Mouse (Mus musculus): ENCODE data around the gene Zfp366. TPM values are rescaled to one million over a fixed set of nuclear protein-coding genes. Genes with fewer than 3 reads are reported as not detected.

Zfp366 gene
- polyA plus RNA-seq, 1 experiment, result not detected

- TF ChIP-seq MYOG (IDR thresholded peaks at IDR 0.05; ENCODE audit: control insufficient read depth, extremely low read depth, insufficient read length) (no peak), MAX (IDR thresholded peaks at IDR 0.05) (no peak), MYOD1 (IDR thresholded peaks at IDR 0.05; ENCODE audit: control insufficient read depth, insufficient read length, low read depth) (no peak), FOSL1 (IDR thresholded peaks at IDR 0.05; ENCODE audit: insufficient read depth, low read length, poor library complexity, severe bottlenecking) (no peak), USF1 (IDR thresholded peaks at IDR 0.05; ENCODE audit: low read depth) (no peak), CTCF (IDR thresholded peaks at IDR 0.05; ENCODE audit: control insufficient read depth, insufficient read depth, insufficient read length) (no peak), CEBPB (IDR thresholded peaks at IDR 0.05; ENCODE audit: low read depth) (no peak)
- Histone ChIP-seq H3K36me3 (ENCODE audit: control insufficient read depth, insufficient read depth) (no peaks in the 10 kb centered on the region), H3K4me3 (ENCODE audit: insufficient read depth, poor library complexity, severe bottlenecking) (no peak overlapping the region), H3K79me2 (ENCODE audit: control insufficient read depth, insufficient read depth) (no peaks in the 10 kb centered on the region), H3K27me3 (ENCODE audit: control insufficient read depth, insufficient read depth, insufficient read length) (no peaks in the 10 kb centered on the region), H3K79me3 (ENCODE audit: low read depth) (no peaks in the 10 kb centered on the region), H3ac (ENCODE audit: control insufficient read depth, insufficient read length, low read depth) (no peak overlapping the region)
Measured at GRCm38 (mm10) chr13:99189671-99190070, 5.0 kb downstream of the Zfp366 start.

- H3K4me3 ChIP-seq (ENCODE audit: insufficient read depth, poor library complexity, severe bottlenecking), result no peak overlapping the region
- no peaks in the 10 kb centered on the region for H3K79me2 ChIP-seq (ENCODE audit: control insufficient read depth, insufficient read depth)
- H3K79me3 ChIP-seq (ENCODE audit: low read depth), result no peaks in the 10 kb centered on the region
- TF ChIP-seq USF1 (IDR thresholded peaks at IDR 0.05; ENCODE audit: low read depth) (no peak), FOSL1 (IDR thresholded peaks at IDR 0.05; ENCODE audit: insufficient read depth, low read length, poor library complexity, severe bottlenecking) (no peak), CTCF (IDR thresholded peaks at IDR 0.05; ENCODE audit: control insufficient read depth, insufficient read depth, insufficient read length) (no peak), MAX (IDR thresholded peaks at IDR 0.05) (no peak), CEBPB (IDR thresholded peaks at IDR 0.05; ENCODE audit: low read depth) (no peak), MYOG (IDR thresholded peaks at IDR 0.05; ENCODE audit: control insufficient read depth, extremely low read depth, insufficient read length) (no peak), MYOD1 (IDR thresholded peaks at IDR 0.05; ENCODE audit: control insufficient read depth, insufficient read length, low read depth) (no peak)
- H3K36me3 ChIP-seq (ENCODE audit: control insufficient read depth, insufficient read depth), result no peaks in the 10 kb centered on the region
- no peak overlapping the region for H3ac ChIP-seq (ENCODE audit: control insufficient read depth, insufficient read length, low read depth)
- H3K27me3 ChIP-seq (ENCODE audit: control insufficient read depth, insufficient read depth, insufficient read length), result no peaks in the 10 kb centered on the region
Measured at GRCm38 (mm10) chr13:99190466-99190865, 5.8 kb downstream of the Zfp366 start.

- H3K79me2 ChIP-seq (ENCODE audit: control insufficient read depth, insufficient read depth), result no peaks in the 10 kb centered on the region
- no peak for TF ChIP-seq FOSL1 (IDR thresholded peaks at IDR 0.05; ENCODE audit: insufficient read depth, low read length, poor library complexity, severe bottlenecking)
- TF ChIP-seq CTCF (IDR thresholded peaks at IDR 0.05; ENCODE audit: control insufficient read depth, insufficient read depth, insufficient read length), result no peak
- TF ChIP-seq MAX (IDR thresholded peaks at IDR 0.05), result no peak
- TF ChIP-seq USF1 (IDR thresholded peaks at IDR 0.05; ENCODE audit: low read depth), result no peak
- no peak for TF ChIP-seq MYOG (IDR thresholded peaks at IDR 0.05; ENCODE audit: control insufficient read depth, extremely low read depth, insufficient read length)
- no peak for TF ChIP-seq CEBPB (IDR thresholded peaks at IDR 0.05; ENCODE audit: low read depth)
- no peak for TF ChIP-seq MYOD1 (IDR thresholded peaks at IDR 0.05; ENCODE audit: control insufficient read depth, insufficient read length, low read depth)
- H3K36me3 ChIP-seq (ENCODE audit: control insufficient read depth, insufficient read depth), result no peaks in the 10 kb centered on the region
- no peaks in the 10 kb centered on the region for H3K27me3 ChIP-seq (ENCODE audit: control insufficient read depth, insufficient read depth, insufficient read length)
- no peaks in the 10 kb centered on the region for H3K79me3 ChIP-seq (ENCODE audit: low read depth)
- no peak overlapping the region for H3ac ChIP-seq (ENCODE audit: control insufficient read depth, insufficient read length, low read depth)
- no peak overlapping the region for H3K4me3 ChIP-seq (ENCODE audit: insufficient read depth, poor library complexity, severe bottlenecking)
Measured at GRCm38 (mm10) chr13:99191063-99191462, 6.4 kb downstream of the Zfp366 start.

- Histone ChIP-seq H3K79me2 (ENCODE audit: control insufficient read depth, insufficient read depth) (no peaks in the 10 kb centered on the region), H3K36me3 (ENCODE audit: control insufficient read depth, insufficient read depth) (no peaks in the 10 kb centered on the region), H3K79me3 (ENCODE audit: low read depth) (no peaks in the 10 kb centered on the region), H3K4me3 (ENCODE audit: insufficient read depth, poor library complexity, severe bottlenecking) (no peak overlapping the region), H3ac (ENCODE audit: control insufficient read depth, insufficient read length, low read depth) (no peak overlapping the region), H3K27me3 (ENCODE audit: control insufficient read depth, insufficient read depth, insufficient read length) (no peaks in the 10 kb centered on the region)
- TF ChIP-seq MYOG (IDR thresholded peaks at IDR 0.05; ENCODE audit: control insufficient read depth, extremely low read depth, insufficient read length) (no peak), CEBPB (IDR thresholded peaks at IDR 0.05; ENCODE audit: low read depth) (no peak), FOSL1 (IDR thresholded peaks at IDR 0.05; ENCODE audit: insufficient read depth, low read length, poor library complexity, severe bottlenecking) (no peak), USF1 (IDR thresholded peaks at IDR 0.05; ENCODE audit: low read depth) (no peak), MYOD1 (IDR thresholded peaks at IDR 0.05; ENCODE audit: control insufficient read depth, insufficient read length, low read depth) (no peak), CTCF (IDR thresholded peaks at IDR 0.05; ENCODE audit: control insufficient read depth, insufficient read depth, insufficient read length) (no peak), MAX (IDR thresholded peaks at IDR 0.05) (no peak)
Measured at GRCm38 (mm10) chr13:99196314-99196713, 11.7 kb downstream of the Zfp366 start.

GRCm38 (mm10) chr13:99196865-99197264 is 12.2 kb downstream of the Zfp366 start:
- TF ChIP-seq USF1 (IDR thresholded peaks at IDR 0.05; ENCODE audit: low read depth), result no peak
- TF ChIP-seq CEBPB (IDR thresholded peaks at IDR 0.05; ENCODE audit: low read depth), result no peak
- no peak for TF ChIP-seq MYOD1 (IDR thresholded peaks at IDR 0.05; ENCODE audit: control insufficient read depth, insufficient read length, low read depth)
- no peak for TF ChIP-seq FOSL1 (IDR thresholded peaks at IDR 0.05; ENCODE audit: insufficient read depth, low read length, poor library complexity, severe bottlenecking)
- TF ChIP-seq MAX (IDR thresholded peaks at IDR 0.05), result no peak
- Histone ChIP-seq H3K27me3 (ENCODE audit: control insufficient read depth, insufficient read depth, insufficient read length) (no peaks in the 10 kb centered on the region), H3K36me3 (ENCODE audit: control insufficient read depth, insufficient read depth) (no peaks in the 10 kb centered on the region), H3ac (ENCODE audit: control insufficient read depth, insufficient read length, low read depth) (no peak overlapping the region), H3K4me3 (ENCODE audit: insufficient read depth, poor library complexity, severe bottlenecking) (no peak overlapping the region), H3K79me3 (ENCODE audit: low read depth) (no peaks in the 10 kb centered on the region), H3K79me2 (ENCODE audit: control insufficient read depth, insufficient read depth) (no peaks in the 10 kb centered on the region)
